Mouse (Mus musculus) embryonic facial prominence, embryonic 12.5 days (tissue): Measurements from ENCODE around the gene Rimkla. TPM values are rescaled to one million over a fixed set of nuclear protein-coding genes. Genes with fewer than 3 reads are reported as not detected.

Source experiments
- ATAC-seq: fragments of 200-750 bp; cut with Nextera tagmentation; 2 replicates; pipeline ENCODE4 v1.8.0; 2017; ENCODE audit not compliant: insufficient number of reproducible peaks, insufficient read depth, low FRiP score, low TSS enrichment
- H3K27ac ChIP-seq: fragments of 300-500 bp; sonication (generic); 2 replicates; pipeline ENCODE4 v1.5.1; 2016; ENCODE audit warnings: mild to moderate bottlenecking
- H3K27me3 ChIP-seq: fragments of 300-500 bp; sonication (generic); 2 replicates; pipeline ENCODE4 v1.6.1; 2016; ENCODE audit warnings: mild to moderate bottlenecking, moderate library complexity
- H3K36me3 ChIP-seq: fragments of 300-500 bp; sonication (generic); 2 replicates; pipeline ENCODE4 v1.6.1; 2016; ENCODE audit warnings: mild to moderate bottlenecking
- H3K4me1 ChIP-seq: fragments of 300-500 bp; sonication (generic); 2 replicates; pipeline ENCODE4 v1.6.1; 2016
- H3K4me2 ChIP-seq: fragments of 300-500 bp; sonication (generic); replicated peaks from 2 replicates; pipeline ENCODE4 v1.6.1; 2016; ENCODE audit warnings: mild to moderate bottlenecking, moderate library complexity
- H3K4me3 ChIP-seq: fragments of 300-500 bp; sonication (generic); 2 replicates; pipeline ENCODE4 v1.5.1; 2016; ENCODE audit warnings: mild to moderate bottlenecking
- H3K9ac ChIP-seq: fragments of 300-500 bp; sonication (generic); 2 replicates; pipeline ENCODE4 v1.6.1; 2016; ENCODE audit warnings: mild to moderate bottlenecking, moderate library complexity
- H3K9me3 ChIP-seq: fragments of 300-500 bp; sonication (generic); 2 replicates; pipeline ENCODE4 v1.6.1; 2016; ENCODE audit warnings: mild to moderate bottlenecking, moderate library complexity
- WGBS: fragments of 180-500 bp; shearing (Covaris S2); methylation state at CpG from one replicate; pipeline ENCODE4 v1.1.7; 2016; 5-methylcytosine and 5-hydroxymethylcytosine counted together
- polyA plus RNA-seq: library from polyadenylated mRNA; unstranded; fragments of >200 nt; fragmentation: Nextera tagmentation; extraction: Ambion mirVana; gene quantifications from 2 replicates; pipeline ENCODE4 v1.2.1, GENCODE M21; 2016

Gene Rimkla
- polyA plus RNA-seq, 1 experiment from 2014 or later: 2.3 TPM

DNA sequence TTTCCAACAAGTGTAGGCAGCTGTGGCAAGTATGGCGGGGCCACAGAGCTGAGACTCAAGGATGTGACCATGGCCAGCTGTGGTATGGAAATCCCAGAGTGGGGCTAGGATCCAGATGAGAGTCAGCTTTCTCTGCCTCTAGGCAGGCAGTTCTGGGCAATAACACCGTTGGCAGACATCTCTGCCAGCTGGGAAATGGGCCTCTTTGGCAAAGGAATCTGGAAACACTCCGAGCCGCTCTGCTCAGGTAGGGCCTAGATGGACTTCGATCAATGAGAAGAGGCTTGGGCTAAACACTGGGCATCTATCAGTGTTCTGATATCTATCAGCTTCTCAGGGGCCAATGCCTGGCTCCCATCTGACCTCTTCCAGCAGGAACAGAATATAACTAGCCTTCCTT, 26.6 kb downstream of the Rimkla start:
- H3K27ac ChIP-seq: no peak overlapping the region
- WGBS: 89% methylated on average over 5 of the region's 5 CpGs
- H3K9ac ChIP-seq: no peak overlapping the region
- H3K4me3 ChIP-seq: no peak overlapping the region
- H3K4me1 ChIP-seq: peaks cover 10% of the 10 kb centered on the region
- no peaks in the 10 kb centered on the region for H3K9me3 ChIP-seq
- no peaks in the 10 kb centered on the region for H3K27me3 ChIP-seq
- H3K4me2 ChIP-seq: no peak overlapping the region
- no peaks in the 10 kb centered on the region for H3K36me3 ChIP-seq
- ATAC-seq: no peak

DNA sequence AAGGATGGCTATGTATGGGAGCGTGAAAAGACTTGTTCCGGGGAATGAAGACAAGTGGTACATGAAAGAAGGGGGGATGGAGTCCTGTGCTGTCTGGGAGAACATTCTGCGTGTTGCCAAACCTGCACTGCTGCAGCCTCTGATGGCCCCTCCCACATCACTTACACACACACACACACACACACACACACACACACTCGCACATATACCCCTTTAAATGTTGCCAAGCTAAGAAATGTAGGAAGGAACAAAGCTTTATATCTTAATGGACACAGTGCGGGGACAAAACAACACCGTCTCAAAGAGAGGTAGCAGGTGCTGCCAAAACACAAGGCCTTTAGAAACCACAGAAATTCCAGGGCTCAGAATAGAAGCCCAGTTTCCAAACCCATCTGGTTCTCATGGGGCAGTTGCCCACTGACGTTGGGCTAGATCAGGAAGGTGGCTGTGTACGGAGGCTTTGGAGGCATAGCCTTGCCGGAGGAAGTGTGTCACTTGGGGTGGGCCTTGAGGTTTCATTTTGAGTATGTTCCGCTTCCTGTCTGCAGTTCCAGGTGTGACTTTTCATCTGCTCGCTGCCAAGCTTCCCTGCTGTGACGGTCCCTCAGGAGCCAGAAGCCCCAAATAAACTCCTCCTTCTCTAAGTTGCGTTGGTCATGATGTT, 28.5 kb downstream of the Rimkla start:
- no peak for ATAC-seq
- H3K27ac ChIP-seq: no peak overlapping the region
- WGBS: 77% methylated on average over 13 of the region's 13 CpGs

DNA sequence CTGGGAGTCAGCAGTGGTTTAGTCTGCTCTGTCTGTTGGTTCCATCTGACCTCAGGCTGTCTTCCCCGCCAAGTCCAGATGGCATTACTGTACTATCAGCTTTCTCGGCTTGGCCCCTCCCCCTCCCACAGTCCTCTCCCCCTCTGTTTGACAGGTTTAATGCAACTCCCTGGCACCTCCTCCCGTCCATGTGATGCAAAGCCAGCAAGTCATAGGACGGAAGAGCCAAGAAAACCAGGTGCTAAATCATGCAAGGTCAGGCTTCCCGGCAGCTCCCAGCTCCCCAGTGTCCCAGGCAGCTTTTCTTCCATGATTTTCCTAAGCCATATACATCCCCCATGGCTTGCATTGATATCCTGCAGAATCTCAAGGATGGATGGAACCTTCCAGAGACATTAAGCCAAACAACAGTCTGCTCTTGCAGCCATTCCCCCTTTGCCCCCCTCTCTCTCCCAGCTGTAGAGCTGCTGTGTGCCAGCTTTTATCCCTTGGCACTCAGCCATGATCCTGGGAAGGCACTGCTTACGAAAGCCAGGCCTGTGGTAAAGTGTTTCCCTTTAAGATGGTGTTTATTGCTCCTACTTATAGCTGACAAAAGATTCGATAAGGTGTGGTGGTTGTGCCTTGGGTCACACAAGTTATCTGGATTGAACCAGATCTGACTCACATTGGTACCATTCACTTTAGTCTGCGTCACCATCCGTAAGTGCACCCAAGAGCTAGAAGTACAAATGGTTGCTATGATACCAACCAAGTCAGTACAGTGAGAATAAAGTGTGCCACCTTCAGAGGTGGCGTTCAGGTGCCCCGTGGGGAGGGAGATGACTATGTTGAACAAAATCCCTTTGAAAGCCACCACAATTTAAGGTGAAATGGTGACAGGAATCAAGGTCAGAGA, 29.3 kb downstream of the Rimkla start:
- ATAC-seq: peak; percentile 38; the same call in 1 of the 2 replicates
- H3K36me3 ChIP-seq: no peaks in the 10 kb centered on the region
- 50% methylated on average over 11 of the region's 11 CpGs for WGBS
- no peak overlapping the region for H3K27ac ChIP-seq
- no peak overlapping the region for H3K9ac ChIP-seq
- no peak overlapping the region for H3K4me2 ChIP-seq
- no peaks in the 10 kb centered on the region for H3K27me3 ChIP-seq
- peaks cover 10% of the 10 kb centered on the region for H3K4me1 ChIP-seq
- no peak overlapping the region for H3K4me3 ChIP-seq
- no peaks in the 10 kb centered on the region for H3K9me3 ChIP-seq

More for the DNA sequence above, 28.5 kb downstream of the Rimkla start:
- H3K36me3 ChIP-seq: no peaks in the 10 kb centered on the region
- no peaks in the 10 kb centered on the region for H3K9me3 ChIP-seq
- H3K27me3 ChIP-seq: no peaks in the 10 kb centered on the region
- no peak overlapping the region for H3K4me2 ChIP-seq
- H3K4me1 ChIP-seq: peaks cover 10% of the 10 kb centered on the region
- H3K9ac ChIP-seq: no peak overlapping the region
- H3K4me3 ChIP-seq: no peak overlapping the region

- H3K4me3 ChIP-seq: no peak overlapping the region
- 89% methylated on average over 3 of the region's 3 CpGs for WGBS
- H3K36me3 ChIP-seq: no peaks in the 10 kb centered on the region
- no peak for ATAC-seq
- no peaks in the 10 kb centered on the region for H3K27me3 ChIP-seq
- H3K9me3 ChIP-seq: no peaks in the 10 kb centered on the region
- H3K27ac ChIP-seq: no peak overlapping the region
- H3K4me2 ChIP-seq: no peak overlapping the region
- peaks cover 10% of the 10 kb centered on the region for H3K4me1 ChIP-seq
- no peak overlapping the region for H3K9ac ChIP-seq
Observed at GRCm38 (mm10) chr4:119462457-119462856, 30.0 kb downstream of the Rimkla start.

DNA sequence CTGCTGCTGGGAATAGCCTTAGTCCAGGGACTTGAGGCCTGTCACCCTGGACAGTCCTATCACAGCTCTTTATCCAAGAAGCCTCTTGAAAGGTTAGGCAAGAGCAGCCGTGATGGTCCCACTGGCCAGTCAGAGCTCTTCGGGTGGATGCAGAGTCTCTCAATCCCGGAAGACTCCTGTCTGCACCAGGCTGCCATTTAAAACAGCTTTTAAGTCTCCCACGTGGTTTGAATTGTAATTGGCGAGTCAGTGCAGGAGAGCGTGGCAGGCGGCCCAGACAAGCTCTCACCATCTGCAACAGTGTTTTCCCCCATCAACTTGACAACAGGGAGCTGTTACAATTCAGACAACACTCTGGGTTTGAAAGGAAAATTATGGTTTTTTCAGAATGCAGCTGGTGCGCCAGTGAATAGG, 31.7 kb downstream of the Rimkla start:
- Histone ChIP-seq H3K9ac (no peak overlapping the region), H3K27ac (0 out of 2 replicates have a peak overlapping the region, but pooled peaks have one; percentile 26), H3K4me1 (peaks cover 10% of the 10 kb centered on the region), H3K4me3 (no peak overlapping the region), H3K36me3 (no peaks in the 10 kb centered on the region), H3K27me3 (no peaks in the 10 kb centered on the region), H3K9me3 (no peaks in the 10 kb centered on the region), H3K4me2 (no peak overlapping the region)
- WGBS: 34% methylated on average over 8 of the region's 8 CpGs
- 0 out of 2 replicates have a peak, but pooled peaks have one; percentile 48 for ATAC-seq

DNA sequence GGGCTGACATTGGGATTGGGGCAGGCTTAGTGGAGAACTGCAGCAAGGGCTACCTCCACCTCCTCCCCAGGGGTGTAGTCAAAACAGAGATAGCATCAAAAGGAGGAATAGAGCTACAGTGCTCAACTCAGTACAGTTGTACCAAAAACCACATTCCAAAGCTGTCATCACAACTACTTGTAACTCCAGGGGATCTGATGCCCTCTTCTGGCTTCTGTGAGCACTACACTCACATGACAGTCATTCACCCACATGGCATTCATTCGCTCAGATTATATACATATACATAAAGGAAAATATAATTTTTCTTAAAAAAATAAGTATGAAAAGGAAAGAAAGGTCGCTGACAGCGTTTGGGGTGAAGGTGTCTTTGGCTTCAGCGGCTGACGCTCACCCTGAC, 32.1 kb downstream of the Rimkla start:
- H3K36me3 ChIP-seq: no peaks in the 10 kb centered on the region
- no peak overlapping the region for H3K4me3 ChIP-seq
- no peaks in the 10 kb centered on the region for H3K27me3 ChIP-seq
- no peak for ATAC-seq
- H3K9me3 ChIP-seq: no peaks in the 10 kb centered on the region
- peaks cover 10% of the 10 kb centered on the region for H3K4me1 ChIP-seq
- H3K4me2 ChIP-seq: no peak overlapping the region
- H3K27ac ChIP-seq: no peak overlapping the region
- no peak overlapping the region for H3K9ac ChIP-seq
- 63% methylated on average over 5 of the region's 5 CpGs for WGBS

GRCm38 (mm10) chr4:119453533-119453932, 38.9 kb downstream of the Rimkla start:
- no peak for ATAC-seq
- H3K9me3 ChIP-seq: no peaks in the 10 kb centered on the region
- H3K27me3 ChIP-seq: no peaks in the 10 kb centered on the region
- no peak overlapping the region for H3K9ac ChIP-seq
- no peak overlapping the region for H3K27ac ChIP-seq
- 17% methylated on average over 6 of the region's 6 CpGs for WGBS
- no peak overlapping the region for H3K4me2 ChIP-seq
- no peak overlapping the region for H3K4me3 ChIP-seq
- H3K36me3 ChIP-seq: no peaks in the 10 kb centered on the region
- peaks cover 6% of the 10 kb centered on the region; the same call in 1 of the 2 replicates for H3K4me1 ChIP-seq

DNA sequence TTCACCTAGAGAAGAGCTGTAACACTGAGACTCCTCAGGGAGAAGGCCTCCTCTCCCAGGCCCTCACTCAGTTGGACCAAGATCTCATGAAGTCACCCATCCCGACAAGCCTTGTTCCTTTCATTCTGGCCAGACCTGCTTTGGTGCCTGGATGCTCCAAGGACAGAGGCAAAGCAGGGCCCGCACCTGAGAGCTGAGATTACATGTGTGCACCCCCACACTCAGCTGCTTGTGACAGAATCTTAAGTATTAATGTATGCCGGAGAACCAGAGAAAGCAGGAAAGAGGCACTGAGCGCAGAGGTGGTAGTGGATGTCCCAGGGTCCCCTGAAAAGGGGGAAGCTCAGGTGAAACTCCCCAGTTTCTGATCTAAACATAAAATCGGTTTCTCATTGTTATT, 39.3 kb downstream of the Rimkla start:
- H3K4me3 ChIP-seq: no peak overlapping the region
- peaks cover 6% of the 10 kb centered on the region; the same call in 1 of the 2 replicates for H3K4me1 ChIP-seq
- H3K27me3 ChIP-seq: no peaks in the 10 kb centered on the region
- no peaks in the 10 kb centered on the region for H3K36me3 ChIP-seq
- no peak overlapping the region for H3K4me2 ChIP-seq
- no peaks in the 10 kb centered on the region for H3K9me3 ChIP-seq
- 57% methylated on average over 5 of the region's 5 CpGs for WGBS
- no peak for ATAC-seq
- no peak overlapping the region for H3K27ac ChIP-seq
- no peak overlapping the region for H3K9ac ChIP-seq

- no peak overlapping the region for H3K4me2 ChIP-seq
- no peaks in the 10 kb centered on the region for H3K9me3 ChIP-seq
- H3K27me3 ChIP-seq: no peaks in the 10 kb centered on the region
- H3K4me3 ChIP-seq: no peak overlapping the region
- no peak overlapping the region for H3K27ac ChIP-seq
- WGBS: 63% methylated on average over 7 of the region's 7 CpGs
- no peak for ATAC-seq
- H3K4me1 ChIP-seq: peaks cover 6% of the 10 kb centered on the region; the same call in 1 of the 2 replicates
- no peaks in the 10 kb centered on the region for H3K36me3 ChIP-seq
- no peak overlapping the region for H3K9ac ChIP-seq
Observed at GRCm38 (mm10) chr4:119450436-119450835, 42.0 kb downstream of the Rimkla start.

GRCm38 (mm10) chr4:119447786-119448185, 44.6 kb downstream of the Rimkla start:
- ATAC-seq: no peak
- H3K27me3 ChIP-seq: no peaks in the 10 kb centered on the region
- WGBS: 63% methylated on average over 3 of the region's 3 CpGs
- H3K4me3 ChIP-seq: no peak overlapping the region
- no peak overlapping the region for H3K27ac ChIP-seq
- H3K36me3 ChIP-seq: no peaks in the 10 kb centered on the region
- H3K4me1 ChIP-seq: no peaks in the 10 kb centered on the region
- no peak overlapping the region for H3K9ac ChIP-seq
- no peaks in the 10 kb centered on the region for H3K9me3 ChIP-seq
- no peak overlapping the region for H3K4me2 ChIP-seq

- H3K9me3 ChIP-seq: no peaks in the 10 kb centered on the region
- no peak overlapping the region for H3K27ac ChIP-seq
- peaks cover 4% of the 10 kb centered on the region; the same call in 1 of the 2 replicates for H3K4me1 ChIP-seq
- H3K9ac ChIP-seq: no peak overlapping the region
- H3K4me2 ChIP-seq: no peak overlapping the region
- no peak overlapping the region for H3K4me3 ChIP-seq
- ATAC-seq: no peak
- H3K27me3 ChIP-seq: no peaks in the 10 kb centered on the region
- H3K36me3 ChIP-seq: no peaks in the 10 kb centered on the region
- WGBS: 94% methylated on average over 6 of the region's 6 CpGs
Observed at GRCm38 (mm10) chr4:119447261-119447660, 45.2 kb downstream of the Rimkla start.

- Histone ChIP-seq H3K4me1 (peaks cover 4% of the 10 kb centered on the region; the same call in 1 of the 2 replicates), H3K4me3 (no peak overlapping the region), H3K27ac (no peak overlapping the region), H3K4me2 (no peak overlapping the region), H3K36me3 (no peaks in the 10 kb centered on the region), H3K27me3 (no peaks in the 10 kb centered on the region), H3K9me3 (no peaks in the 10 kb centered on the region), H3K9ac (no peak overlapping the region)
- no peak for ATAC-seq
- WGBS: 32% methylated on average over 6 of the region's 6 CpGs
Observed at GRCm38 (mm10) chr4:119442539-119442938, 49.9 kb downstream of the Rimkla start.
